Mouse (Mus musculus) liver (tissue): ENCODE results near the gene Olfr108.

Experiments
- DNase-seq: peaks from one replicate; pipeline ENCODE4 v3.0.0-alpha.2; 2020; ENCODE audit warnings: mixed read lengths

Gene Olfr108

DNA sequence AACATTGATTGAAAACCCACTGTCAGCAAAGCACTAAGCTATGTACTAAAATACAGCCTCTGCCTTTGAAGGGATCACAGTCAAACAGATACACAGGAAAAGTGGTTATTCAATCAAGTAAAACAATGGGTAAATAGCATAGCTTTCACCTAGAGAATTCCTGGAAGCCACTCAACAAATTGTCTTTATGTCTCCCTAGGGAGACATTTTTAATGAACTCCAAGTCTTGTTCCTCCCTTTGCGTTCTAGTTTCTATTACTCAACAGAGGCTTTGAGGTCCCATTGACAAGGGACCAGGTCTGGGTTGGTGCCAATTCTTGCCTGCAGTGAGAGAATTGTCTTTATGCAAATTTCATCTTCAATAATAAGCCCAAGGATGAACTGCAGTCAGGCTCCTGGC is at the start of gene Olfr108:
TSS of gene Olfr108 (plus strand) at position 301 of the 400 bp plus-strand sequence.
- no peak for DNase-seq

DNA sequence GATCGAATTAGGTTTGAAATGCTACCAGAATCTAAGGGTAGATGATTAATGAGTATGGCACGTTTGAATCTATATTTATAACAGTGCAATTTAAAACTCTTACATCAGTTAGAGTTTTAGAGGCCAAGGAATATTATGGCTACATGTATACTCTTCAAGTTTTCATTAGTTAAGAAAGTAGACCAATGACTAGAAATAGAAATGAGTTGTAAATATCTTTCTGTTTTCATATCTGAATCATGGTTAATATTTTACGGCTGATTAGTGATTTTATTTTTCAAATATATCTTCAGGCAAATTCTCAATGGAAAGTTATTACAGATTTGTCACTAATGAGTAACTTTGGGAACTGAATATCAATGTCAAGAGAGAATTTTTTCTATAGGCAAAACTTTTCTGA is 46.4 kb upstream of the Olfr108 start, which contains the start of gene Olfr107:
TSS of gene Olfr107 (plus strand) at position 301 of the 400 bp plus-strand sequence.
- no peak for DNase-seq

GRCm38 (mm10) chr17:37413380-37413779 is 31.9 kb upstream of the Olfr108 start:
- DNase-seq: no peak

- no peak for DNase-seq
Measured at GRCm38 (mm10) chr17:37458616-37459015, 13.3 kb downstream of the Olfr108 start, which contains the start of gene Olfr109. Gene Olfr109, plus strand, starts transcription at chr17:37458916.

- no peak for DNase-seq
Measured at GRCm38 (mm10) chr17:37483452-37483851, 38.2 kb downstream of the Olfr108 start, which contains the start of gene H2-M2. Gene H2-M2, minus strand, starts transcription at chr17:37483552.

- no peak for DNase-seq
Measured at GRCm38 (mm10) chr17:37491930-37492518, 46.7 kb downstream of the Olfr108 start, which contains the start of gene Olfr110. Gene Olfr110, plus strand, starts transcription at chr17:37492468.
